Mouse (Mus musculus) midbrain, embryonic 12.5 days (tissue): ENCODE measurements around the gene Lkaaear1. TPM values are rescaled to one million over a fixed set of nuclear protein-coding genes. Genes with fewer than 3 reads are reported as not detected.

Experiments used
- ATAC-seq: fragments of 200-750 bp; cut with Nextera tagmentation; 2 replicates; pipeline ENCODE4 v1.8.0; 2017; ENCODE audit warnings: low read depth, moderate TSS enrichment, moderate library complexity; ENCODE audit not compliant: low FRiP score
- H3K27ac ChIP-seq: fragments of 300-500 bp; sonication (generic); replicated peaks from 2 replicates; pipeline ENCODE4 v1.5.1; 2016; ENCODE audit warnings: mild to moderate bottlenecking
- H3K27me3 ChIP-seq: fragments of 300-500 bp; sonication (generic); 2 replicates; pipeline ENCODE4 v1.6.1; 2016; ENCODE audit warnings: mild to moderate bottlenecking
- H3K36me3 ChIP-seq: fragments of 300-500 bp; sonication (generic); 2 replicates; pipeline ENCODE4 v1.6.1; 2016
- H3K4me1 ChIP-seq: fragments of 300-500 bp; sonication (generic); 2 replicates; pipeline ENCODE4 v1.6.1; 2016
- H3K4me2 ChIP-seq: fragments of 300-500 bp; sonication (generic); replicated peaks from 2 replicates; pipeline ENCODE4 v1.6.1; 2016; ENCODE audit warnings: mild to moderate bottlenecking, moderate library complexity
- H3K4me3 ChIP-seq: fragments of 300-500 bp; sonication (generic); 2 replicates; pipeline ENCODE4 v1.5.1; 2016; ENCODE audit warnings: mild to moderate bottlenecking
- H3K9ac ChIP-seq: fragments of 300-500 bp; sonication (generic); replicated peaks from 2 replicates; pipeline ENCODE4 v1.6.1; 2016; ENCODE audit warnings: mild to moderate bottlenecking, moderate library complexity
- H3K9me3 ChIP-seq: fragments of 300-500 bp; sonication (generic); 2 replicates; pipeline ENCODE4 v1.6.1; 2016; ENCODE audit warnings: mild to moderate bottlenecking
- WGBS: fragments of 180-500 bp; shearing (Covaris S2); methylation state at CpG from one replicate; pipeline ENCODE4 v1.1.7; 2016; 5-methylcytosine and 5-hydroxymethylcytosine counted together
- polyA plus RNA-seq: library from polyadenylated mRNA; unstranded; fragments of >200 nt; fragmentation: Nextera tagmentation; extraction: Ambion mirVana; gene quantifications from 2 replicates; pipeline ENCODE4 v1.2.1, GENCODE M21; 2016

Gene Lkaaear1
- polyA plus RNA-seq, 1 experiment from 2014 or later, result not detected

DNA sequence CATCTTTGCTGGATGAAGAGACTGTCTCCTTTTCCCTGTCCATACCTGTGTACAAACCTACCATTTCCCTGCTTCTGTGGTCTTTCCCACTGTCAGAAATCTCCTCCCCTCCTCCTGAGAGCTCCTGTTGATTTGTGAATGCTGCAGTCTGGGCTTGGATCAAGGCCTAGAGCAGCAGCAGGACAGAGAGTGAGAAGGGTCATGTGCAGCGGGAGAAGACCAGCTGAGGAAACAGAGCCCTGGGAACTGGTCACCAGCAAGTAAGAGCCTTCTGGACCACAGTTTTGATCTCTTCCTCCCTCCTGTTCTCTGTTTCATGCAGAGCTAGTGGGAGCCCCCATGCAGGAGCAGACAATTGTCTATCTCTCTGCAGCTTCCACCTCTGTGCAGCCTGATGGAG lies 2.5 kb downstream of the Lkaaear1 start:
- WGBS, result 75% methylated on average over 1 of the region's 1 CpGs
- H3K4me3 ChIP-seq, result no peak overlapping the region
- no peak overlapping the region for H3K4me2 ChIP-seq
- peaks cover 28% of the 10 kb centered on the region; the same call in 1 of the 2 replicates for H3K27me3 ChIP-seq
- H3K9me3 ChIP-seq, result no peaks in the 10 kb centered on the region
- H3K36me3 ChIP-seq, result no peaks in the 10 kb centered on the region
- H3K27ac ChIP-seq, result no peak overlapping the region
- H3K9ac ChIP-seq, result no peak overlapping the region
- no peak for ATAC-seq
- peaks cover 19% of the 10 kb centered on the region for H3K4me1 ChIP-seq

DNA sequence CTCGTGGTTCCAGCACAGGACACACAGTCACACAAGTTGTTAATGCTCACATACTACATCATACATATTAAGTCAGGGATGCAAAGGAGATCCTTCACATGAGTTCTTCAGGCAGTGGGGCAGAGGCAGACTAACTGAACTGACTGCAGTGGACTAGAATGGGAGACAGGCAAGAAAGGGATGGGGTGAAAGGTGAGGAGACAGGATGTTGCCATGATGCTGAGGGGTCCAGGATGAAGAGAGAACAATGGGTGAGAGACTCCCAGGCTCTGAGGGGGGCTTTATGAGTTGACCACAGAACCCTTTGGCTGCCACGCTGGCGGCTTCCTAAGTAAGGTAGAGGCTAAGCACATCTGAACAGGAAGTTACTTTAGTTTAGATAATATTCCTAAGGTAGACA lies 3.7 kb downstream of the Lkaaear1 start:
- ATAC-seq, result no peak
- 85% methylated on average over 3 of the region's 3 CpGs for WGBS
- H3K4me3 ChIP-seq, result no peak overlapping the region
- no peak overlapping the region for H3K27ac ChIP-seq
- peak overlapping the region; percentile 96 for H3K4me2 ChIP-seq
- H3K4me1 ChIP-seq, result peaks cover 19% of the 10 kb centered on the region
- no peaks in the 10 kb centered on the region for H3K9me3 ChIP-seq
- H3K36me3 ChIP-seq, result 0 out of 2 replicates have a peak, but pooled peaks cover 5% of the 10 kb centered on the region
- H3K9ac ChIP-seq, result no peak overlapping the region
- peaks cover 28% of the 10 kb centered on the region; the same call in 1 of the 2 replicates for H3K27me3 ChIP-seq

DNA sequence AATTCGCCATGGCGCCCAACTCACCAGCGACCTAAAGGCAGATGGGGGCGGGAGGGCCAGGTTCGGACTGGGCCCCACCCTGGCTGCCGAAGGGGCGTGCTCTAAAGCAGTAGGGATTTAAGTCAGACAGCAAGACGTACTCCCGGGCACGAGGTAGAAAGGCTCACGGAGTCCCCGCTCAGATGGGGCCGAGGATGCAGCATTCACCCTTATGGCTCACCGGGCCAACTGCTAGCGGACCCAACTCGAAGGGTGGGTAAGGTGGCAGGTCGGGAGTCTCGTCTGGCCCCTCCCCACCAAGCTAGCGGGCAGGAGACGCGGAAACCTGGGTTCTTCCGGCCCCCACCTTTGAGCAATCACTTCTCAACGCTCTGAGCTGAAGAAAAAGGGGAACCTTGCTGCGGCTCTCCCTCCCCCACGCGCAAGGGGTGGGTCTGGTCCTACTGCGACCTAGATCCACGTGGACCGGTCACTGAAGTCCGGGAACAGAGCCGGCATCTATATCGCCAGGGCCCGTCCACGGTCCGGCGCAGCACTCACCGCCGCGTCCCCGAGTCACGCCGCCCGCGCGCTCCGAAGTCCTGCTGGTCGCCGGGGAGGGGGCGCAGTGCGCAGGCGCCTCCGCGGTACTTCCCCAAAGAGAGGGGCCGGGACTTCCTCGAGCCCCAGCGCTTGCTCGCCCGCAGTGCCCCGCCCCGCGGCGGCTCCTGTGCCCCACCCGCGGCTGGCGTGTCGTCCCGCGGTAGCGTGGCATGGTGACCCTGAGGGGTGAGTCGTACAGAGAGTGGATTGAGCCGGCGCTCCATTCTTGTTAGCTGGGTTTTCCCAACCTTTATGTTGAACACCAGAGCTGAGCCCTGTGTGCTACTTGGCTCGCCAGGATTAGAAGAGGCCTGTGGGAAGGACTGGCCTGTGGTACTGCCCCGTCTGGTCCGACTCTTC lies 4.6 kb downstream of the Lkaaear1 start, which contains the start of gene Rgs19:
TSS of gene Rgs19 (minus strand) at position 639 of the 942 bp plus-strand sequence.
- Histone ChIP-seq H3K27me3 (peaks cover 28% of the 10 kb centered on the region; the same call in 1 of the 2 replicates), H3K36me3 (peaks cover 14% of the 10 kb centered on the region), H3K4me1 (peaks cover 19% of the 10 kb centered on the region), H3K4me2 (peak within 1 kb of the TSS; percentile 96), H3K9me3 (no peaks in the 10 kb centered on the region), H3K27ac (peak within 1 kb of the TSS; percentile 35; the same call in 1 of the 2 replicates), H3K4me3 (peak within 1 kb of the TSS; percentile 68), H3K9ac (peak within 1 kb of the TSS; percentile 75)
- peak; percentile 87 for ATAC-seq
- WGBS, result under 1% methylated on average over 72 of the region's 75 CpGs

DNA sequence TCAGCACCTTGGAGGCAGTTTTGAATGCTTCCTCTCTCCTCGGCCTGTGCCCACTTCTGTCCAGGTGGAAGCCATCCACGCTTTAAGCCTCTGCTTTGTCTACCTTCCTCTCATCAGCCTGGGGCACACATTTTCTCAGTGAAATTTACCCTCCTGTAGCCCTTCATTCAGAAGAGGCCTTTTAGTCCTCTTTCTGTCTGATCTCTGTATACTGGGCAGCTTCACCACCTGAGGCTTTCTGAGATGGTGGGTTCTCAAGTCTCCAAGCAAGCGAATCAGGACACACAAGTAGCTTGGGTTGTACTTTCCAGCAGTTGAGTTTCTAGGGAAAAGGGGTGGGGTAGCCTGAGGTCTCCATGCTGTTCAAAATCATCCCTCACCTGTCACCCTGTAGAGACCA lies 5.9 kb downstream of the Lkaaear1 start:
- 89% methylated on average over 3 of the region's 3 CpGs for WGBS
- H3K4me3 ChIP-seq, result 0 out of 2 replicates have a peak overlapping the region, but pooled peaks have one; percentile 68
- H3K36me3 ChIP-seq, result peaks cover 27% of the 10 kb centered on the region
- H3K9ac ChIP-seq, result no peak overlapping the region
- H3K4me2 ChIP-seq, result peak overlapping the region; percentile 96
- peaks cover 19% of the 10 kb centered on the region for H3K4me1 ChIP-seq
- ATAC-seq, result no peak
- H3K27me3 ChIP-seq, result peaks cover 26% of the 10 kb centered on the region; the same call in 1 of the 2 replicates
- no peaks in the 10 kb centered on the region for H3K9me3 ChIP-seq
- H3K27ac ChIP-seq, result no peak overlapping the region

DNA sequence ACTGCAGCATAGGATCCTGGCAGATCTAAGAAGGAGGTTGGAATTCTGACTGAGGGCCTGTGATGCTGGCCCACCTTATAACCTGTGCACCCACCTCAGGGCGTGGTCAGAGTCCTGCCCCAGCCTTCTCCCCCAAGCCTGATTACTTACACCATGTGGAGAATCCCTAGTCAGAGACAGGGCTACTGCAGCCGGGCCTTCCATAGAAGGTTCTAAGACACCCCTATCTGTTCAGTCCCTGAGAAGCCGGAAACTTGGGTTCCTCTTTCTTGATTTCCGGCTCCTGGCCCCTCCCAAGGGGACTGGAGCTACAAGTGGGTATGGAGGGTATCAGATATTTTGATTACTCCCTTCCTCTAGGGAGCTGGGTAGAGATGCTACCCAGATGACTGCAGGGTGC lies 6.7 kb downstream of the Lkaaear1 start:
- Histone ChIP-seq H3K9ac (no peak overlapping the region), H3K4me3 (no peak overlapping the region), H3K27me3 (peaks cover 18% of the 10 kb centered on the region; the same call in 1 of the 2 replicates), H3K27ac (no peak overlapping the region), H3K4me1 (peaks cover 19% of the 10 kb centered on the region), H3K4me2 (no peak overlapping the region), H3K9me3 (no peaks in the 10 kb centered on the region), H3K36me3 (peaks cover 34% of the 10 kb centered on the region)
- WGBS, result 89% methylated on average over 4 of the region's 4 CpGs
- no peak for ATAC-seq

DNA sequence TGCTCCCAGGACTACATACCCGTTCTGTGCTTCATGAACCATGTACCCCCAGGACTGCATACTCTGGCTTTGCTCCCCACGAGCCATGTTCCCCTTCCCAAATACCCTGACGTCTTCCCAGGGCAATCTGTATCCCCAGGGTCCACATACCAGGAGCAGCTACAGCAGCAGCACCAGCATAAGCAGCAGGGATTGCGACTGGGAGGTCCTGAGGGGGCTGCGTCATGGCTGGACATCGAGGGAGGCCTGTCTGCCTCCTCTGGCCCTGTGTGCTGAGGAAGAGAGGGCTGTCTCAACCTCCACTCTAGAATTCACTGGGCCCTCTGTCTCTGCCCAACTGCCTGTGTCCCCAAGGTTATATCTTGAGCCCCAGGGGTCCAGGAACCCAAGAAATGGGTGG lies 7.2 kb downstream of the Lkaaear1 start:
- Histone ChIP-seq H3K4me1 (peaks cover 19% of the 10 kb centered on the region), H3K4me2 (no peak overlapping the region), H3K27ac (no peak overlapping the region), H3K9me3 (no peaks in the 10 kb centered on the region), H3K27me3 (peaks cover 14% of the 10 kb centered on the region; the same call in 1 of the 2 replicates), H3K9ac (no peak overlapping the region), H3K36me3 (peaks cover 38% of the 10 kb centered on the region), H3K4me3 (no peak overlapping the region)
- ATAC-seq, result no peak
- WGBS, result 84% methylated on average over 6 of the region's 6 CpGs

DNA sequence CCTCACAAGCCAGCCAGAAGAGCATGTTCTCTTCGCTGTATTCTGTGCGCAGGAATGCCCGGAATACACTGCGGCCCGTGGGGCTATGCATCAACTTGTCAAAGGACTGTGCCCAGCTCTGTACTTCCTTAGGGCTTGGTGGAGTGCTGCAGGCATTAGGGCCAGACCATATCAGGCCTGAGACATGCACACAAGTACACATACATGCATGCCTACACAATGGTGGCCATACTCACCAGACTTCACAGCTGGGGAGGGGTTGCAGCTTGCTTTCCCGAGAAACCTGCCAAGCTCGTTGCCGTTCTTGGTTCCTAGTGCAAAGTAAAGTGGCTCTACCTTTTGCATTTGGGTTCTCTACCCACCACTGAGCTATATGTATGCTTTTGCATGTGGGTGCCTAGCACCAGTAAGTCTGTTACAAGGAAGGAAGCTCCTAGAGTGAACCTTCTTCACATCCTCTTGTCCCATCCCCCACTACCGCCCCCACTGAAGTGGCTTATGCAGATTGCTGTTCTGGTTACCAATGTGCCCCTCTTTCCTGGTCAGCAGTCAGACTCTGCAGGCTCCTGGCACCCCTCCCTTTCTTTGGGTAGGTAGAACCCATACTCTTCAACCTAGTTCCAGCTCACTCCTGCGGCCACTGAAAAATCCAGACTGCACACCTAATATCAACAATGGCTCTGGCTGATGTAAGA lies 8.6 kb downstream of the Lkaaear1 start:
- peaks cover 19% of the 10 kb centered on the region for H3K4me1 ChIP-seq
- WGBS, result 91% methylated on average over 10 of the region's 10 CpGs
- H3K9ac ChIP-seq, result no peak overlapping the region
- no peaks in the 10 kb centered on the region for H3K9me3 ChIP-seq
- no peak for ATAC-seq
- no peak overlapping the region for H3K4me2 ChIP-seq
- peaks cover 43% of the 10 kb centered on the region for H3K36me3 ChIP-seq
- H3K27ac ChIP-seq, result no peak overlapping the region; the same call in 1 of the 2 replicates
- 0 out of 2 replicates have a peak, but pooled peaks cover 2% of the 10 kb centered on the region for H3K27me3 ChIP-seq
- H3K4me3 ChIP-seq, result no peak overlapping the region

DNA sequence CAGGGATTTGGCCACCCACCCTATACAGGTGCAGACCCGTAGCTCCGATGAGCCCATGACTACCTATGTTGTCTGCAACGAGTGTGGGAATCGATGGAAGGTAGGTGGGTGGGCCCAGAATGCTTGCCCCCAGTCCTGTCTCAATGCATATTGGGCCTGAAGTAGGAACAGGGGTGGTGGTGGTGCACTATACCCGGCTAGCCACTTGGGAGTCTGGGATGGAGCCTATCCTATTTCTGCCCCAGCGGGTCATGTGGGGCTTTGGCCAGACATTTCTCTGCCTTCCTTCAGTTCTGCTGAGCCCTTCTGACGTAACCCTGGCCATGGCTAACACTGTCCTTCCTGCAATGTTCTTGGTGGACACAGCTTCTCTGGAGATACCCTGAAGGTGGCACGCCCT lies 10.7 kb downstream of the Lkaaear1 start:
- H3K36me3 ChIP-seq, result peaks cover 43% of the 10 kb centered on the region
- no peak overlapping the region for H3K4me2 ChIP-seq

DNA sequence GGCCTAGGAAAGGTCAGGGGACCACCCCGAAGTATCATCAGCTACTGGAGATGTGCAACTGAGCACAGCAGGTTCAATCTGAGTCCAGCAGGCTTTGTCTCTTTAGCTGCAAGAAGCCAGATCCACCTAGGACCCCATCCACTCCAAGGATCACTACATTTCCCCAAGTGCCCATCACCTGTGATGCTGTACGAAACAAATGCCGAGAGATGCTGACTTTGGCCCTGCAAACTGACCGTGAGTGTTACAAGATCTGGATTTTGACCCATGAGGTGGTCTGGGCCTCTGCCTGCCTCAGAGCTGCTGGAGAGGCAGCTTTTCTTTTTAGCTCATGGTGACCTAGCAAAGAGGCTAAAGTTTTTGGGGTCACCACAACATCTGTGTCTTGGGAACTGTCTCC lies 12.6 kb downstream of the Lkaaear1 start:
- Histone ChIP-seq H3K4me1 (peaks cover 6% of the 10 kb centered on the region; the same call in 1 of the 2 replicates), H3K4me2 (no peak overlapping the region), H3K36me3 (peaks cover 43% of the 10 kb centered on the region), H3K27ac (no peak overlapping the region), H3K27me3 (0 out of 2 replicates have a peak, but pooled peaks cover 4% of the 10 kb centered on the region), H3K4me3 (no peak overlapping the region), H3K9ac (no peak overlapping the region), H3K9me3 (no peaks in the 10 kb centered on the region)
- WGBS, result 95% methylated on average over 4 of the region's 4 CpGs
- ATAC-seq, result no peak

More for the DNA sequence above, 10.7 kb downstream of the Lkaaear1 start:
- H3K27ac ChIP-seq, result no peak overlapping the region
- no peaks in the 10 kb centered on the region for H3K9me3 ChIP-seq
- ATAC-seq, result no peak
- no peaks in the 10 kb centered on the region for H3K27me3 ChIP-seq
- peaks cover 5% of the 10 kb centered on the region for H3K4me1 ChIP-seq
- no peak overlapping the region for H3K9ac ChIP-seq
- WGBS, result 94% methylated on average over 8 of the region's 8 CpGs
- H3K4me3 ChIP-seq, result no peak overlapping the region

DNA sequence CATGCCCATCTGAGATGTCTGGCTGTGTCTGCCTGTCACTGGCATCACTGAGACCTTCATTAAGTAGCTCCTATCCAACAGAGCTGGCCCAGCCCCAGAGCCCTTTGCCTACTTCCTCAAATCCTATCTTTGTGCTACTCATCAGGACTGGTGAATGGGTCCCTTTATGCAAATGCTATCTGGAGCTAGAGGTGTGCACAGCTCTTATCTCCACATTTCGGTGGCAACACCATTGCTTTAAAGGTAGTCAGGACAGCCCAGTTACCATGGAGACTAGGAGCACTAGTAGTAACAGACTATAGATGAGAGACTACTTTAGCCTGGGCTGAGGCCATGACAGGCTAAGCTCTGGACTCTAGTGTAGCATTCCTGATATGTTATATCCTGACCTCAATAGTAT lies 13.5 kb downstream of the Lkaaear1 start:
- no peak for ATAC-seq
- 81% methylated on average over 1 of the region's 1 CpGs for WGBS

DNA sequence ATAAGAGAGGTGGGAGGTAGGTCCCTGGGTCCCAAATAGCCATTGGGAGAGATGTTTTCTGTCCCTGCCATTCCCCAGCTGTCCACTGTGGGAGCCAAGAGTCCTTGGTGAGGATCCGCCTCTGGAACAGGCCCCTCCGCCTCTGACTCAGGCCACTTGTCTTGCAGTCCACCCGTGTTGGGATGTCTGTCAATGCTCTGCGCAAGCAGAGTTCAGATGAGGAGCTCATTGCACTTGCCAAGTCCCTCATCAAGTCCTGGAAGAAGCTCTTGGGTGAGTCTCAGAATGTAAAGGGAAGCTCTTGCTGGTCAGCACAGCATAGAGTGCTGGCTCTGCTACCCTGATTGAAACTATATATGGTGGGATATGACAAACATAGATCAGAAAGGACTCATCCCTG lies 14.9 kb downstream of the Lkaaear1 start:
- H3K9me3 ChIP-seq, result no peaks in the 10 kb centered on the region
- no peak for ATAC-seq
- no peak overlapping the region for H3K9ac ChIP-seq
- 65% methylated on average over 4 of the region's 4 CpGs for WGBS
- peaks cover 27% of the 10 kb centered on the region for H3K36me3 ChIP-seq
- H3K4me2 ChIP-seq, result no peak overlapping the region
- H3K4me1 ChIP-seq, result peaks cover 16% of the 10 kb centered on the region
- peaks cover 4% of the 10 kb centered on the region; the same call in 1 of the 2 replicates for H3K27me3 ChIP-seq
- H3K4me3 ChIP-seq, result no peak overlapping the region
- H3K27ac ChIP-seq, result no peak overlapping the region

More for the DNA sequence above, 13.5 kb downstream of the Lkaaear1 start:
- H3K9me3 ChIP-seq, result no peaks in the 10 kb centered on the region
- H3K36me3 ChIP-seq, result peaks cover 39% of the 10 kb centered on the region
- no peak overlapping the region for H3K27ac ChIP-seq
- no peak overlapping the region for H3K4me2 ChIP-seq
- no peak overlapping the region for H3K4me3 ChIP-seq
- H3K4me1 ChIP-seq, result peaks cover 12% of the 10 kb centered on the region
- no peak overlapping the region for H3K9ac ChIP-seq
- H3K27me3 ChIP-seq, result 0 out of 2 replicates have a peak, but pooled peaks cover 4% of the 10 kb centered on the region
